Mouse (Mus musculus): ENCODE measurements around the gene Ppp4c.

DNA sequence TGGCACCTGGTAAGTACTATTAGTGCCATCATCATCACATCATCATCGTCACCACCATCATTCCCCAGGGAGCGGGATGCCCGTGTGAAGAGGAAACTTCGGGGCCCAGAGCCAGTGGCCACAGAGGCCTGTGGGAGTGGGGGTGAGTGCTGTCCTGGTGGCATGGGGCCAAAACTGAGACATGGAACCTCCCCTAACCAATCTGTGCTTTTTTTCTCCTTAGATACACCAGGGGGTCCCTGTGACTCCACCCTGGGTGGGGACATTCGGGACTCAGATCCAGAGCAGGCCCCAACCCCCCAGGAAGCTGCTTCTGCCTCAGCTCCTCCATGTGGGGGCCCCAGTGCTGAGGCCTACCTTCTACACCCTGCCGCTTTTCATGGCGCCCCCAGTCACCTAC, 7.8 kb downstream of the Ppp4c start:
- TF ChIP-seq POLR2A (IDR thresholded peaks at IDR 0.05; ENCODE audit: low read depth, low read length): no peak
- TF ChIP-seq CTCF (IDR thresholded peaks at IDR 0.05; ENCODE audit: extremely low read depth, insufficient read length, insufficient replicate concordance, low read depth, low read length): no peak

All from small intestine, adult 2 months (tissue).